Mouse (Mus musculus): ENCODE results near the gene Snx13.

Snx13 gene

DNA sequence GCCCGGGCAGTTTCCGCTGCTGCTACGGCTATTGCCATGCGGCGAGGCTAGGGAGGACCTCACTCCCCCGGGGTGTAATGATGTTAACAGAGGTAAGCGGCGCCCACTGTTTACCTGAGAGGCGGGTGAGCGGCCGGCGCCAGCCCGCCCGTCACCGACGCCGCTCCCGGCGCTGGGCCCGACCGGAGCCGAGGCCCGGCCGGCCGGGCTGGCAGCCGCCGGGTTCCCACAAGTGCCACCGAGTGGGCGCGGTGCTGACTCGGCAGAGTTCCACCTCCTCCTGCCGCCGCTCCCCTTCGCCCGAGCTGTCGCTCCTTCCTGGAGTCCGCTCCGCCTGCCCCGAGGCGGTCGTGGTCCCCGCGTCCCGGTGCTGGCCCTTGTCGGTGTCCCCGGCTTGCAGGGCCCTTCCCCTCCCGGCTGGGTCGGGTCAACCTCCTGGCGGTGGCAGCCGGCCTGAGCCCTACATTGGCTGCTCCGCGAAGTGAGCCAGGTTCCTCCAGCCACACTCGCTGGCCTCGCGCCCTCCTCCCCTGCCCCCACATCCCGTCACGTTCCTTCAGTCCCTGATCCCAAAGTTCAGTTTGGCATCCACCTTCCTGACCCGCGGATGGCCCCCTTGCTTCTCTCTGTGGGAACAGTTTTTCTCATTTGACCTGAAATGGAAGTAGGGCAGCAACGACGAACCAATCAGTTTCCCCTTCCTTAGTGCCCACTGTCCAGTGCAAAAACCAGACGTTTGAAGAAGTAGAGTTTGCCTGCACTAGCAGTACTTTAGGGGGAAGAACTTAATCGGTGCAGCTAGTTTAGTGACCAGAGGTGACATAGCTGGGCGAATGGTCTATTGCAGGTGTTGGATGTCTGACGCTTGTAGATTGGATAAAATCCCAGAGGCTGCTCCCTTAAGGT is 587 bp downstream of the Snx13 start:
- DNase-seq = peak; percentile 75

DNA sequence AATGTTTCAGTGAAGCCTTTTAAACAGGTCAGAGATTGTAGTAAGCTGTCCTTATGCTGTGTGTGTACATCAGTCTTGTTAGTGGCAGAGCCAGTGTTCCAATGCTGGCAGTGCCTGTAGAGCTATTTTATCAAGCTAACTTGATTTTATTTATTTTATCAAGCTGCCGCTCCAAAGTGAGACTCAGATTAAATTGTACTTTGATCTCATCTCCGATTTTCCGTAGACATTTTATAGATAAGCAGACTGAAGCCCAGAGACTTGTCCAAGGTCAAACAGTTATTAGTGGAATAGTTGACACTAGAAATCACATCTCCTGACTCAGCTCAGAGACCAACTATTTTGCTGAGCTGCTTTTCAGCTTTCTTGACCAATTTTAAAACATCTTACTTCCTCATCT is 1.9 kb downstream of the Snx13 start:
- DNase-seq = no peak

DNA sequence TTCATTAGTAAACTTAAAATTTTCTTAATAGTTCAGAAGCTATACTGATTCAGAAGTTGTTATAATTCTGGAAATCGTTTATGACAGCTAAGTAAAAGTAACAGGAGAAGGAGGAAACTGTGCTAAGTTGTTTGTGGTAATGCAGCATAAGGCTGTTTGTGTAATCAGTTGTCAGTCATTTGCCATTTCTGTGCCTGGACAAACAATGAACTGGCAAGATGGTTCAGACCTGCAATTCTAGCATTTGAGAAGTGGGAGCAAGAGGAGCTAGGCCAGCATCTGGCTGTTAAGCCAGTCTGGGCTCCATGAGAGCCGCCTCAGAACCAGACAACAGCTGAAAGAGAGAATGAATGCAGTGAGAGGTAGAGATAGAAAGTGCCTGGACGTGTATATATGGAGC is 3.5 kb downstream of the Snx13 start:
- no peak for DNase-seq

DNA sequence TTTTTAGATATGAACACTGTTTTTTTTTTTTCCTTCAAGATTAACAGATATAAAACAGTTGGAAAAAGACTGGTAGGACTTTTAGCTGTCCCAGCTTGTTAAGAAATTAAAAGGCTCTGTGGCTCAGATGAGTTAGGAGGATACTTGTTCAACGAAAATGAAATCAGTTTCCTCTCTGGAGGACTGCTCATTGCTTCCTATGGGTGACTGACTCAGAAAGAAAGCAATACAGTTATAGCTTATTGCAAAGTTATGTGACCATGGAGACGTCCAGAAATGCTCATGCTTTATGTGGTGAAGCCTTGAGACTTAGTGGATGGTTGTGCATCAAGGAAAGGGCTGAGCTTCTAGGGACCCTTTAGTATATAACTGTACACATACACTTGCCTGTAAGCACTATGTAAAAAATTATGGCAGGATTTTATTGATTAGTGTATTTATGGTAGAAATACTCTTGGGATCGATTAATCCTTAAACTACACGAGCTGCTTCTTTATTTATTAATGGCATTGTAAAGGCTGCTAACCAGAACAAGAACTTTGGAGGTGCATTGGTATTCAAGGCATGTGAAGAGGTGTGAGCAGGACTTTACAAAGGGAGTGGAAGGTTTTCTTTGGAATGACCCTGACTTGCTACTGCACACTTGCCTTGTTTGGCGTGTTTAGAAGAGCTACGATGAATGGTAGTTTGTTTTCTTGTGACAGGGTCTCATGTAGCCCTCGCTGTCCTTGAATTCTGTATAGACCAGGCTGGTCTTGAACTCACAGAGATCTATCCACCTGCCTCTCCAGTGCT is 4.2 kb downstream of the Snx13 start:
- DNase-seq = no peak

DNA sequence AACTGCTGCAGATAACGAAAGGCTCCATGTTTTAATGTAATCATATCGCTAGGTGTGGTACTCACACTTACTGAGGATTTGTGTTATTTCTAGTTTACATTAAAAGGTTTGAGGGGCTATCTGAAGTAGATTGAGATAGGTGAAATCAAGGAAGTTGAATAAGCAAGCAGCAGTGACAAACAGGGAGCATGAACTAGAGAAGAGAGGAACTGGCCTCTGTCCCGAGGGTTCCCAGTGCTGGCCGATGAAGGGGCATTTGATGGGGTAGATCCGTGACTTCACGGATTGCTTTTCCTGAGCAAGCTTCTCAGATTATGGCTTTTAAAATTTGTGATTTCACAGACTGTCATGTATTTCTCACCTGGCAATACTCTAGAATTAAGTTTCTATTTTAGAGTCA is 7.4 kb downstream of the Snx13 start:
- DNase-seq = no peak

DNA sequence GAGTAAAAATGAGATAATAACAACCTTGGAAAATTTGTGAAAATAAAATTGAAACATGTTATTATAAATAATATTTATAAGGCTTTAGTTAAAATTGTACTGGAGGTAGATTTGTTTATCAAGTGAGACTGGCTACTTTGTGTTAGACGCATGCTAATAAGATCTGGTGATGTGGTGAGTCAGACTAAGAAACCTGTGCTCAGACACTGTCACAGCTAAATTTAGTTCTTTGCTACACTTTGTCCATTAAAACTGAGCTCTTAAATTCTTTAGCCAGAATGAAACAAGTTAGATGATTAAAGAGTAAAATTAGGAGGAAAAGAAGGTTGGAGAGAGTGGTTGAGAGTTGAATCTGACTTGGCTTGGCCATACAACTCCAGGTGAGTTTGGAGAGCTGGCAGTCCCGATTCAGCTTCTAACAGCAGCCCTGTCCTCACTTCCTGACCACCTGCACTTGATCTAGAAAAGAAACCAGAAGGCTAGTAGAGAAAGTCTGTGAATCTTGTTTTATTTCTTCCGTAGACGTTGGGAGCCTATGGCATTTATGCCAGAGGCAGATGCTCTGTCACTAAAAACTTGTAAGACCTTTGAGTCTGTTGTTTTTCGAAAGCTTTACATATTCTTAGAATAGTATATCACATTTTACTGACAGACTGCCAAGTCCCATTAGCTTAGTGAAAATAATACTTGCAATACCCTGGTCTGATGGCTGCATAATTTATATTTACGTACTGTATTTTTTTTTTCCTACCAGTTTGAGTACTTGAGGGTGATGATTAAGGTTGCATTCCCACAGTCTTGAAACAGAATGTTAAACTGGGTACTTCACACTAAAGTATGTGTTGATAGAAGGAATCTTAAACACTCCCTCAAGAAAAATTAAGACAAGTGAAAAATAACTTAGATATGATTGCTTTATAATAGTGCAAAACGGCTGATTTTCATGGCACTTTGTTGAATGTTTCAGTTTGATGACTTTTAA is 8.4 kb downstream of the Snx13 start:
- no peak for DNase-seq

DNA sequence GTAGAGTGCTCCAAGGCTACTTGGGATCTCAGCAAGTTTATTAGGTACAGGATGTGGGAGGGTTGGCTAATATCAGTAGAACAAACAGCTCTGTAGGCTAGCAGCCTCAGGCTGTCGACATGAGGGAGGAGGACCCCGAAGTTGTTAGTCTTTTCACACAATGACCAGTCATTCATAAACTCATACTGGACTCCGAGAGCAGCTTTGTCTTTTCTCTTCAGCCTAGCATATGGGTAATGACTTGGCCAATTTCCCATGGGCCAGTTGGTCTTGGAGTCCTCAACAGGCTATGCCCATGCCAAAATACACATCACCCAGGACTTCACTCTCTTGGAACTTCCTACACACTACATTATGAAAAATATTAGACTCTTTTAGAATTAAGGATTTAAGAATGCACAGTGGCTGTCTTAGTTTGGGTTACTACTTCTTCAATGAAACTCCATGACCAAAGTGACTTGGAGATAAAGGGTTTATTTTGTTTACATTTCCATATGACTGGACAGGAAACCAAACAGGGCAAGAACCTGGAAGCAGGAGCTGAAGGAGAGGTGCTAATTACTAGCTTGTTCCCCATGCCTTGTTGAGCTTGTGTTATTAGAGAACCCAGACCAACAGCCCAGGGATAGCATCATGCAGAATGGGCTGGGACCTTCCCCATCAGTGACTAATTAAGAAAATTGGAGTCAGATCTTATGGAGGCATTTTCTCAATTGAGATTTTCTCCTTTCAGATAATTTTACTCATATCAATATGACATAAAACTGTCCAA is 16.9 kb downstream of the Snx13 start:
- peak in 1 of 2 experiments; percentile 48 for DNase-seq

DNA sequence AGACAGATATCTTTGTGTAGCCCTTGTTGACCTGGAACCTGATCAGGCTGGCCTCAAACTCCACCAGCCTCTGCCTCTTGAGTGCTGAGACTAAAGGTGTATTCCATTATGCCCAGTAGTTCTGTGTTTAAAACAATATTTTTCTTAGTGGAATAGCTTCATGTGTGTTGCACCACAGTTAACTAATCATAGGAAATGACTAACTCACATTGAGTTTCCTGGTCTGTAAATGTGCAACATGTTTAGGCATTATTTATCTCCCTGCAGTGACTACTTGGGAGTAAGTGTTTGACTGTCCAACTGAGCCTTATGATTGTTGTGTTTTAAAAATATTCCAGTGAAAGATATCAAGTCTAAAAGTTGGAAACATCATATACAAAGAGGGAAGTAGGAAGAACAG is 20.6 kb downstream of the Snx13 start:
- no peak for DNase-seq

DNA sequence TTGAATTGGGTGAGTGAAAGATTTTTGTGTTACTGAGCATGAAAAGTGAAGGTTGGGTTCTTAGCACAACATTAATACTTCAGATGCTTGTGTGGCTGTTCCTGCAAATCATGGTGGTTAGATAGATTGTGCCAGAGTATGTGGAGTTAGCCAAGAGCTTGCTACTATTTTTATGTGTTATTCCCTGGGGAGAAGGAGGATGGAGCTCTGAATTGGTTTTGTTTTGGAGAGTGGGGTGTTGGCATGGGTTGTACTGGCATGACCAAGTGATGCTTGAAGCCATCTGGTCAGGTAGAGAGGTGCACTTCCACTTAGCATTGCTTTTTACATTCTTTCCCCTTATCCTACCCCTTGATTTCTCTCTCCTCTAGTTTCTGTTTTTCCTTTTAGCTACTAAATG is 24.4 kb downstream of the Snx13 start:
- no peak for DNase-seq

DNA sequence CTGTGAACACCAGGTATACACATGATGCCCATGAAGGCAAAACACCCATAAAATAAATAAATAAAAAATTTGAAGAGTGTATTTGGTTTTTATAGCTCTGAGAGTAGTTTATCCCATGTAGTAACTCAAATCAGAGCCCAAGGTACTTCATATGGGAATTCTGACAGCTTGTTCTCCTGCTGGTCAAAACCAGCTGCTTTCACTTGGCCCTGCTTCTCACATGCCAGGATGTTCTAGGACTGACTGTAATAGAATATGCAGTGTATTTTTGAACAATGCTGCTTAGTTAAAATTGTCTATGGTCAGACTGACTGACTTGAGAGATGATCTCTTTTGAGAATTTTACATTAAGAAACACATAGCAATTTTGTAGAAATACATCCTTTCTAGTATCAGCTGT is 25.2 kb downstream of the Snx13 start:
- no peak for DNase-seq

DNA sequence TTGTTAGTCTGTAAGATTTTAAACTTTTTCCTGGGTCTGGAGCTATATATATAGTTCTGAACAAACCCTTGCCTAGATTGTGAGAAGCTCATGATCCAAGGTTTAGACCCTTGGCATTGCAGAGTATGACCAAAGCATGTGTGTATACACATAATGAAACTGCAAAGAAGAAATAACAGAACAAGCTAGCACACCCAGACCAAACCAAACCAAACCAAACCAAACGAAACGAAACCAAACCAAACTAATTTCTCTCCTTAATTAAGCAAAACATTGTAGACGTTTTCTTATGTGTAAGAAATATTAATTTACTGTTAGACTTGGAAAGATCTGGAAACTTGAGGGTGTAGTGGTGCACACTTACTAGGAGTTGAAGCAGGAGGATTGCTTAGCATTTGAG is 29.0 kb downstream of the Snx13 start:
- DNase-seq = no peak

DNA sequence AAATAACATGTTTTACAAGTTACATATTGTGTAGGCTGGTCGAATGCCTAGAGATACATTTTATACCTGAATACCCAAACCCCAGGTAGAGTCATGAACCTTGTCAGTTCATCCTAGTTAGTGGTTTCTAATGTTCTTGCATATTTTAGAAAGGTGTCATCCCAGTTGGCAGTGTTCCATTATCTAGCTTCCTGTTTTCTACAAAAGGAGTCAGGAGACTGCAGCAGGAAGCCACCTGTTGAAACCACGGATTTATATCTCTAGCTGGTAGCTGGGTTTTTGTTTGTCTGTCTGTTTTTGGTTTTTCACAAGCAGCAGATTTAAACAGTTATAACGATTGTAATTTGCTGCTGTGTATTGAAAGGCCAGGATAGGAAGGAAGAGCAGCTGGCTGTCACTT is 76.6 kb downstream of the Snx13 start:
- no peak for DNase-seq

DNA sequence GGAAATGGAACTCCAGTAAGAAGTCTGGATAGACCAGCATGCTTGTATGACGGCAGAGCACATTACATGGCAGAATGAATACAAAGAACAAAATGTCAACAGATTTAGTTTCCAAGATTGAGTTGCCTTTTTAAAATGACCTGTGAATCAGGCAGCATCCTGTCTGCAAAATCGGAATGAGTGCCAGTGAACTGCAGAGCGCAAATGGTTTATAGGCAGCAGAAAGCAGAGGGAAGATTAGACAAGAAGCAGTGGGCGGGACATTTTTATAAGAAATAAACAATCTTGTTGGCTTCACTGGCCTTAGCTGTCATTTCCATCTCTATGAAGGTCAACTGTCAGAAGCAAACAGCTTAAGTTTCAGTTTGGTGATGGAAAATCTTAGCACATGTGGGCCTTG is 106.2 kb downstream of the Snx13 start:
- no peak for DNase-seq

DNA sequence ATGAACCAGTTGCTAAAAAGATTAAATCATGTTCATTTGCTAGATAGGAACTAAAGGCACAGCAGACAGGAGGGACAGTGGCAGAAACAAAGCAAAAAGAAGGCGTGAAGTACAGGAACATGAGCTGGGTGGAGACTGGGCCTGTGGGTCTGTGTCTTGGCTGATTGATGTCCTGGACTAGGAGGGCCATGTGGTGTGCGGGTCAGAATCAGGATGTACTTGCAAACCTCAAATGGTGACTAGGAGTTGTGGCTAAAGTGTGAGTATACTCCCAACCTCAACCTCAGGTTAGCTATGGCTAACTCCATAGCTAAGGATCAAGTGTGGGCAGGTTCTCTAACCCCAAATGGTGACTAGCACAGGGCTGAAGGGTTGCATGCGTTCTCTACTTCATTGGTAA is 107.2 kb downstream of the Snx13 start:
- no peak for DNase-seq

DNA sequence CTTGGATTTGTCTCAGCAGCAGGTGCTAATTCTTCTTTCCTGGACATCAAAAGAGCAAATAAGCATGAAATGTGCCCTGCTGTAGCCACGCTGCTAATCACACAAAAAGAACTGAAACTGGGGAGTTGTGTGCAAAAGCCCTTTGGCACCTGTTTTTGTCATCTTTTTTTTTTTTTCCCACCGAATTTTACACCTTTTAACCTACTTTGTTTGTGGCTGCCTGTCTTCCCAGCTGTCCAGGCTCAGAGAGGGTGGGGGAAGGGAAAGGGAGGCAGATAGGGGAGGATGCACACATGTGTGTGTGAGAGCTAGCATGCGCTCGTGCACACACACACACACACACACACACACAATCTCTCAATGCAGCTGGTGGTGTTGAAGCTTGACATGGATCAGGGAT is 110.3 kb downstream of the Snx13 start:
- no peak for DNase-seq

DNA sequence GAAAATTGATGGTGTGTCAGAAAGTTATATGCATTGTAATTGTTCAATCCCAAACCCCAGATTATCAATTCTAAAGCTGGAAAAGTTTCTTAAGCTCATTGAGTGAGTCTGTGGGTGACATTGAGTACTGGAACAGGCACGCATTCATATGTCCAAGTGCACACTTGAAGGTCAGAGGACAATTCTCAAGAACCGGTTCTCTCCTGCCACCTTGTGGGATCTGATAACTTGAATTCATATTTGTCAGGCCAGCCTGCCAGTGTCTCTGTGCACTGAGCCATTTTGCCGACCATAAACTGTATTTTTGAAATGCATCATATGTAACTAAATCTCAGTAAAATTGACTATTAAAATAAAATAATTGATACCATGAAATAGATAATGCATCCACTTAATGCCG is 114.7 kb downstream of the Snx13 start:
- peak in 1 of 2 experiments; percentile 2 for DNase-seq

DNA sequence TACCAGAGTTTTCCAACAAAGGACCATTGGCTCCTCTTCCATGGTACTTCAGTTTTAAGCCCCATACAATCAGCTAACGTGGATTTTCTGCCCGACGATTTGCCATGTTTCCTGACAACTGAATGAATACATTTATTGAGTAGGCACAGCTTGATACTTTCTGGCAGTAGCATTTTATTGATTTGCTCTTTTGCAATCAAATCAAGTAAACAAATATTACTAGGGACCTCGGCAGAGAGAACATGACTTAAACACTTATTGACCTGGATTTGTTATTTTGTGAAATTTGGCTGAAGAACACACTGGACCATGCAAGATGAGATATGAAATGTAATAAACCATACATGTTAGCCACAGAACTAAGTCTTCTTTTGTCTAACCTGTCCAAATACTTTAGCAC is 123.3 kb downstream of the Snx13 start:
- no peak for DNase-seq

DNA sequence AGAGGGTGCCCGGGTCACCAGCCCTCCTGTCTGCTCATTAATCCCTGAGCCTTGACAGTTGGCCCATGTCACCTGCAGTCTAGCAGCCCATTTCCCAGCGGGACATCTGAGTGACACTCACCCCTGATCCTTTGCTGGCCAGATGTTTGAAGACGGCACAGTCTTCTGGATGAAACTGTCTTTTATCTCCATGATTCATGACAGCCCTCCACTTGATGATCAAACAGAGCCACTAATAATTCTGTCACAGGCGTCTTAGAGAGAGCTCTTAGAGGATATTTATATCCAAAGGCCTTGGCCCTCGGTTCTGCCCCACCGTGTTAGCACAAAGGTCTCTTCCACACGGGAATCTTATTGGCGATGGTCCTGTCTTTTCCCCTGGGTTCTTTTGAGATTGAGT is 129.0 kb downstream of the Snx13 start:
- no peak for DNase-seq

DNA sequence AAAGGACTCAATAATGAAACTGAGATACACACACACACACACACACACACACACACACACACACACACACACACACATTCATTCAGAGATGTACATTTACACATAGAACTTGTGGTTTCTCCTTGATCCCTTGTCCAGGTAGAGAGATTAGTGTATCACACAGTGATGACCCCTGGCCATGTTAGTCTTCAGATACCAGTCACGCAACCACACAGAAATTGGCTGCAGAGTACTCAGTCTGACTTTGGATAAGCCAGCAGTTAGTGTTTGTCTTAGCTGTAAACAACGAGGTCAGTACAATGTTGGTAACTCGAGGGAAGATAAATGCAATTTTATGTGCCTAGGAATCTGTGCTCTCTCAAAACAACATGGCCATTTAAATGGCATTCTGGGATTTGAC is 129.6 kb downstream of the Snx13 start:
- no peak for DNase-seq

DNA sequence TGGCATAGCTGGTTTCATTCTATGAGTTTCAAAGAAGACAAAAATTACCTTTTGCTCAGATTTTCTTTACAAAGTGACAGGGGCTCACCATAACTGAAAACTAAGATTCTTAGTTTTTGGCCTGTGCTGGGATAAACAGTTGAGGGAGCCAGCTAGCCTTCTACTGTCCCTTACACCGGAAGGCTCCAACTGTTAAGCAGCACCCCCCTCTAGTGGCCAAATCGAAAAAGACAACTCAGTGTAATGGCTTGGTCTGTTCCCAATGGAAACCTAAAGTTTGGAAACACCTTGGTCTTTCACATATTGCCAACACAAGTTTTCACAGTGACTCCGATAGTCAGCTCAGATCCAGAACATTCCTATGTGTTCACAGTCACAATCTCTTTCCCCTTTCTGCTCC is 135.7 kb downstream of the Snx13 start:
- peak; percentile 69 to 70 for DNase-seq

DNA sequence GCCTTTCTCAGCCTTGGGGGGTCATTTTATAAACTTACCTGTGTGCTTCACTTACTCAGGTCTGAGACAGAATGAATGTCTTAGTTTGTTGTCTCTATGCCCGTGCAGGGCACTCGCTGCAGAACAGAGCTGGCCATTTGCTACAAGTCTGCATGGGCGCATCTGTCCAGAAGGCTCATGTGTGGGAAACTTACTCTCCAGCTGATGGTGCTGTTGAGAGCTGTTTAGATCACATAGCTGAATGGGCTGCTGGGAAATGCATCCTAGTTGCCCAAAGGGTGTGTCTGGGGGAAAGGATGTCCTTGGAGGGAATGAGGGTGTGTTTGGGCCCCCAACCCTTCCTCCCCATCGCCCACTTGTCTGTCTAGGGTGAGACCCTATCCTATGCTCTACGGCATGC is 137.3 kb downstream of the Snx13 start:
- no peak for DNase-seq

All from lung, adult 18-20 months (tissue).